Mouse (Mus musculus) heart, adult 8-10 months (tissue): ENCODE results near the gene Susd2. TPM values are rescaled to one million over a fixed set of nuclear protein-coding genes. Genes with fewer than 3 reads are reported as not detected.
A peak's percentile ranks its signal among the peaks of the same experiment; 100 is the strongest.

Experiments used
- DNase-seq: peaks from one replicate; pipeline ENCODE4 v3.0.0; 2022; ENCODE audit warnings: low spot score
- total RNA-seq, 4 experiments: library from RNA; stranded (reverse); gene quantifications; 2 replicates each; pipeline ENCODE4 v1.2.4; 2022

Gene Susd2
- total RNA-seq, 4 experiments from 2014 or later, result 0.98 to 2.2 (median 1.7) TPM

- no peak for DNase-seq
Observed at GRCm38 (mm10) chr10:75654053-75654452, 10.2 kb upstream of the Susd2 start.

GRCm38 (mm10) chr10:75651381-75652068 is 7.7 kb upstream of the Susd2 start:
- DNase-seq, result no peak

- no peak for DNase-seq
Observed at GRCm38 (mm10) chr10:75650306-75650902, 6.6 kb upstream of the Susd2 start.

- no peak for DNase-seq
Observed at GRCm38 (mm10) chr10:75649406-75649995, 5.7 kb upstream of the Susd2 start.

- no peak for DNase-seq
Observed at GRCm38 (mm10) chr10:75649001-75649400, 5.2 kb upstream of the Susd2 start.

- DNase-seq, result no peak
Observed at GRCm38 (mm10) chr10:75648091-75648490, 4.3 kb upstream of the Susd2 start.

GRCm38 (mm10) chr10:75647362-75647761 is 3.6 kb upstream of the Susd2 start:
- DNase-seq, result peak; percentile 54

GRCm38 (mm10) chr10:75646406-75646805 is 2.6 kb upstream of the Susd2 start:
- no peak for DNase-seq

- DNase-seq, result no peak
Observed at GRCm38 (mm10) chr10:75645616-75646015, 1.8 kb upstream of the Susd2 start.

GRCm38 (mm10) chr10:75642891-75643290 is 917 bp downstream of the Susd2 start:
- no peak for DNase-seq

- no peak for DNase-seq
Observed at GRCm38 (mm10) chr10:75642436-75642835, 1.4 kb downstream of the Susd2 start.

GRCm38 (mm10) chr10:75641721-75642222 is 2.0 kb downstream of the Susd2 start:
- DNase-seq, result no peak

GRCm38 (mm10) chr10:75637711-75638110 is 6.1 kb downstream of the Susd2 start:
- DNase-seq, result no peak

- DNase-seq, result no peak
Observed at GRCm38 (mm10) chr10:75636084-75636786, 7.6 kb downstream of the Susd2 start.

- peak; percentile 93 for DNase-seq
Observed at GRCm38 (mm10) chr10:75635693-75636055, 8.1 kb downstream of the Susd2 start.

- no peak for DNase-seq
Observed at GRCm38 (mm10) chr10:75635019-75635692, 8.7 kb downstream of the Susd2 start.

- DNase-seq, result no peak
Observed at GRCm38 (mm10) chr10:75634610-75635009, 9.2 kb downstream of the Susd2 start.

GRCm38 (mm10) chr10:75633576-75634139 is 10.2 kb downstream of the Susd2 start:
- no peak for DNase-seq

- peak; percentile 39 for DNase-seq
Observed at GRCm38 (mm10) chr10:75633048-75633447, 10.8 kb downstream of the Susd2 start.

- DNase-seq, result peak; percentile 83
Observed at GRCm38 (mm10) chr10:75632633-75633032, 11.2 kb downstream of the Susd2 start.

- DNase-seq, result no peak
Observed at GRCm38 (mm10) chr10:75627490-75627889, 16.3 kb downstream of the Susd2 start.
